Mouse (Mus musculus) spleen, postnatal 10 days (tissue): ENCODE results near the gene Ifit3.
"Not testable (repeated sequence)": the region's sequence is repeated elsewhere in the genome, so short reads cannot be mapped to it uniquely, and the experiment has no call there.

ENCODE experiments used
- DNase-seq, 2 experiments: peaks; one replicate each; pipeline ENCODE4 v3.0.0; 2021 to 2022; ENCODE audit warnings: low spot score in 2 of 2

Ifit3 gene

DNA sequence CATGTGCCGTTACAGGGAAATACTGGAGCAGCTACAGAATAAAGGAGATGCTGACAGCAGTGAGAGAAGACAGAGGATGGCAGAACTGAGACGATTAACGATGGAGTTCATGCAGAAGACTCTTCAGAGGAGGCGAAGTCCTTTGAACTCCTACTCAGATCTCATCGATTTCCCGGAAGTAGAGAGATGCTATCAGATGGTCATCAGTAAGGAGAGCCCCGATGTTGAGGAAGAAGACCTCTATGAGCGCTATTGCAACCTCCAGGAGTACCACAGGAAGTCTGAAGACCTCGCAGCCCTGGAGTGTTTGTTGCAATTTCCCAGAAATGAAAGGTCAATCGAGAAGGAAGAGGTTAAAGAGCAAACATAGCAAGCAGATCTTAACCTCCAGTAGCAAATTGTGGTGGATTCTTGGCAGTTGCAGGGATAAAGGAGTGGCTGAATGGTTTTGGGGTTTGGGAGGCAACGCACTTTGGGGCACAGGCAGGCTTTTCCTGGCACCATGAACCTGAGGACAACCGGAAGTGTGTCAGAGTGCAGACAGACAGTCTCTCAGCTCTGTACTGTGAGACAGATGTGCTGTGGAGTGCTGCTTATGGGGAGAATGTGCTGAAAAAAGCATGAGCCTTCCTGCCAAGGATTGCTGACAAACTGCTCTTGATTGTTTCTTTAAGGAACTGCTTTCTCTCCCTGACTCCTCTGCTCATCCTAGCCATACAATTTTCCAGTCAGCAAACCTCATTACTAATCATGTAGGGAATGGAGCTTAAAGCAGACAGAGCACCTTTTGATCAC is 4.8 kb downstream of the Ifit3 start:
- DNase-seq: not testable (repeated sequence)

DNA sequence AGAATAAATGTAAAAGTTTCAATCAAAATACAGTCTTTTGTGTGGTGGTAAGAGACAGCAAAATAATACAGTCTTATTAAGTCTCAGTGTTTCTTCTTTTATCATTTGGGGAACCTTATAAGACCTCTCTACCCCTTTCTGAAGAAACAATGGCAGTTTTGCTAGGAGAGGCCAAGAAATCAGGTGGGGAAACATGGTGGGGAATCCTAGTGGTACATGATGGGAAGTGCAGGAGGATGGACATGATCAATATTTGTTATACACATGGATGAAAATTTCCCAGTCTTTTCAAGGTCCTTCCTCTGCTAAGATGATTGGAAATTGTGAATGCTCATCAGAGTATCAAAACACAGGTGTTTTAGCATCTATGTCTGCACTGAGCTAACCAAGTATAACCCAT is 5.6 kb downstream of the Ifit3 start:
- no peak for DNase-seq

- no peak for DNase-seq
Observed at GRCm38 (mm10) chr19:34593456-34593855, 10.1 kb downstream of the Ifit3 start.

DNA sequence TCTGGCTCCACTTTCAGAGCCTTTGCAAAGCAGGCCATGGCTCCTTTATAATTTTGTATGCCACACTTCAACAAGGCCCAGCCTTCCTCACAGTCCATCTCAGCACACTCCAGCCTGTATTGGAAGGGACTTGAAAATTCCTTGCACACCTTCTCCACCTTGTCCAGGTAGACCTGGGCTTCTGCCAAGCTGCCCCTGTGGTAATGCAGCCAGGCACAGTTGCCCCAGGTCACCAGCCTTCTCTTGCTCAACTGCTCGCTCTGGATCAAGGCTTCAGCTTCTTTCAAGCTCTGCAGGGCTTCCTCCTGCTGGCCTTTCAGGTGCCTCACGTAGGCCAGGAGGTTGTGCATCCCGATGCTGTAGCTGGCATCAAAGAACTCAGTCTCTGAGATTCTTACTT is 11.2 kb downstream of the Ifit3 start:
- DNase-seq: not testable (repeated sequence)

DNA sequence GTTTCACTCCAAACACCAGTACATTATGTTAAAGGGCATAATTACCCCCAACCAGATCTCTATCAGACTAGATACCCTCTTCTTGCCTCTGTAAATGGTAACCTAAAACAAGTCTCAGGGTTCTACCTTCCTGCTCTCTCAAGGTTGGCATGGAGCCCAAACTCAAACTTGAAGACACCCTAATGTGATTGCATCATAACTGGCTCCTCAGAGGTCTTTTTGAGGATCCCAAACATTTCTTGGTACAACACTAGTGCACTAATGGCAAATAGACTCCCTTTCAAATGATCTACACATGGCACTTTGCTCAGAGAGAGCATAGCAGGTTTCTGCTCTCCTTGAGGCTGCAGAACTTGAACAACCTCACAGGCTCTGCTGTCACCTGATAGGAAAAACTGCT is 13.5 kb downstream of the Ifit3 start:
- DNase-seq: no peak

DNA sequence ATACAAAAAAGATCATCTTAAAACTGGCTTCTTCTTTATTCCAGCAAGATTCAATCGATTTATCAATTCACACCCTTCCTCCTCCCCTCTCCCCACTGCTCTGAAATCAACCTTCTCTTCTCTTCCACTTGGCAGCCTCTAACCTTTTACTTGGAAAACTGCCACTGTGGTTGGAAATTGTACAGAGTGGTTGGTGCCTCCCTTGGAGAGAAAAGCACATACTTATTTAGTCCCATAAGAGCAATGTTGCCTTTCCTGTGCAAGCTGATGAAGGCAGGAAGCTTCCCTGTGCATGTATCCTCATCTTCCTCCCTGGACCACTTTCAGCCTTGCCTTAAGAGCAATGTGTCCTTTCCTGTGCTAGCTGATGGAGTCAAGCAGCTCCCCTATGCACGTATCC is 15.0 kb downstream of the Ifit3 start:
- no peak for DNase-seq

- not testable (repeated sequence) for DNase-seq
Observed at GRCm38 (mm10) chr19:34599250-34599649, 15.9 kb downstream of the Ifit3 start.

DNA sequence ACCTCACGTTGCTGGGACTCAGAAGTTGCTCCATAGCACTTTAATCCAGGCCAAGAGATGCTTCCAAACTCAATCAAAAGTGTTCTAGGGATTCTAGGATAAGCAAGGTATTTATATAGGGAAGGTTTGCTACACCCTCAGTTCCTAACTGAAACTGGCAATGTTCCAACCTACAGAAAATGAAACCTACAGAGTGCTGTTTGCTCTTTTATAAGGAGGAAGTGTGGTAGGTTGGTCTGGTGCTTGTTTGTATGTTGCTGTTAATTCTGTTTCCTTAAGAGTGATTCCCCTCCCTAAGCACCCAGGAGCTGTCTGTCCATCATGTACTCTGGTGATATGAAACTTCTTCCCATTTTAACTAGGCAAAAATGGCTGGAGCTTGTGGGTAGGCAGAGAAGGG is 18.6 kb downstream of the Ifit3 start, which contains the start of gene Ifit1bl1:
Ifit1bl1 (minus strand) TSS at position 69 of the 400 bp plus-strand sequence.
- DNase-seq: not testable (repeated sequence)

DNA sequence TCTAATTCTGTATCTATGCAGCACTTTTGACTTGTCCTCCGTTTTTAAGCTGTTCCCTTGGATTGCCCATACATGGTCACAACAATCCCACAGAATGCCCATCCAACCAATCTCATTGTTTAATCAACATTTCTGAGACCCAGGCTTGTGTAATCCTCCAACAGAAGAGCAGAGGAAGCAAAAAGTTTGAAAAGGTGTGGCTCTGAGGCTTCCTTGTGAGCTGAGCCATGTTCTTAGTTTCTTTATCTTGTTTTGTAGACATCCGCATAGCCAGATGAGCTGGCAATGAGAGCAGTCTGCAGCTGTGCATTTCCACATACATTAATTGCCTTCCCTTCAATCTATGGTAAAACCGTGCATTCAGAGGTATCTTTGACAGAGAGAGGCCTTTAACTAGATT is 22.1 kb downstream of the Ifit3 start:
- no peak for DNase-seq

- not testable (repeated sequence) for DNase-seq
Observed at GRCm38 (mm10) chr19:34607237-34608051, 24.1 kb downstream of the Ifit3 start, which contains the start of gene Ifit3b. Gene Ifit3b (plus strand): TSS chr19:34607970.

- DNase-seq: not testable (repeated sequence)
Observed at GRCm38 (mm10) chr19:34610118-34610517, 26.8 kb downstream of the Ifit3 start.

GRCm38 (mm10) chr19:34612243-34613001 is 29.1 kb downstream of the Ifit3 start:
- not testable (repeated sequence) for DNase-seq

- DNase-seq: no peak
Observed at GRCm38 (mm10) chr19:34620871-34621270, 37.5 kb downstream of the Ifit3 start.

DNA sequence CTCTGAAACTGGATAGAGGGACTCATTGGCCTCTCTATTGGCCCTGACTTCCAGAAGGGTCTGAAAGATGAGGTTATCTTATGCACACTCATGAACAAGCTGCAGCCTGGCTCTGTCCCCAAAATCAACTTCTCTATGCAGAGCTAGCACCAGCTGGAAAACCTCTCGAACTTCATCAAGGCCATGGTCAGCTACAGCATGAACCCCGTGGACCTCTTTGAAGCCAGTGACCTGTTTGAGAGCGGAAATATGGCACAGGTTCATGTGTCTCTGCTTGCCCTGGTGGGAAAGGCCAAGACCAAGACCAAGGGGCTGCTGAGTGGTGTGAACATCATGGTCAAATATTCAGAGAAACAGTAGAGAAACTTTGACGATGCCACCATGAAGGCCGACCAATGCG is 40.5 kb downstream of the Ifit3 start:
- DNase-seq: no peak

DNA sequence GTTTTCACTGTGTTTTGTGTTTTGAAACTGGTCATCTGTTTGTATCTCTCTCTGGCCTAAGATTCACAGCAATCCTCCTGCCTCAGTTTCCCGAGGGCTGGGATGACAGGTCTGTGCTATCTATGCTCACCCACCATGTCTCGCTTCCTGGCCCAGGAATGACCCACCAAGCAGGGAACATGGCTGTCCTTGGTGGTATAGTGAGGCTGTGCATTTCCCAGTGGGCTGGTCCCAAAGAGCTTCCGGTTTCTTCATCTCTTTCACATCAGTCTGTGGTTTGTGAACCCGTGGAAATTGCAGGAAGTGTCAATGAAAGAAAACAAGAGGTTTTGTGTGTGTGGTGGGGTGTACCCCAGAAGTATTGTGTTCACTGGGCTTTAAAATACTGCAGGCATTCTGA is 41.3 kb downstream of the Ifit3 start:
- DNase-seq: no peak

- DNase-seq: no peak
Observed at GRCm38 (mm10) chr19:34627496-34627895, 44.2 kb downstream of the Ifit3 start.

- no peak for DNase-seq
Observed at GRCm38 (mm10) chr19:34631487-34631886, 48.2 kb downstream of the Ifit3 start.

DNA sequence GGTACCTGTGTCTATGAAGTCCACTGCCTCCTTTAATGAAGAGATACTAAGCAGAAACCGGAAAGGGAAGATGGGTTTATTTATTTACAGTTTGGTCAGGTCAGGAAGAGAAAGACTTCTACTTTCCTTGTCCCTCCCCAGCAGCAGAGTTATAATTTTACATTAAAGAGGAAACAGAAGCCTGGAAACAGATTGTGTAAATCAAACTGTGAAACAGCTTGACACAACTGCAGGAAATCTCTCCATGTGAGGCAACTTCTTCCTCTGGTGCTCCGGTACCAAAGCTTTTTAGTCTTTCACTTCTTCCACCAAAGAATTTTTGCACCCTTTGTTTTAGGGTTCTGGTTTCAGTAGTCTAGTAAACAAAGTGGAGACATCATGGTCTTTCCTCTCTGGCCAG is 50.2 kb downstream of the Ifit3 start:
- DNase-seq: no peak

- peak; percentile 47 to 71 for DNase-seq
Observed at GRCm38 (mm10) chr19:34636933-34637557, 53.7 kb downstream of the Ifit3 start.
